Comparison of ENCODE assay signal across 13 mouse cellular contexts in genomic region chr6:146632403-146632802, GRCm38 (mm10). TPM values are rescaled to one million over a fixed set of nuclear protein-coding genes. Genes with fewer than 3 reads are reported as not detected.
DNase-seq lines count a peak whose midpoint lies in the region; ATAC-seq and TF ChIP-seq lines count a peak whose summit lies in the region.
"Had no signal": no experiment of that assay in that cellular context is flagged by ENCODE, and none has a peak within 500 bp of the region (broad histone marks: within the 10 kb centered on the region; RNA-seq: fewer than 3 reads in every experiment).

No protein-coding gene starts in this region.

- DNase-seq in heart, postnatal 10 days, result no peak
- DNase-seq in liver, adult 2 months (ENCODE audit: extremely low read depth, low read depth, low spot score), result peak; percentile 23
- no peak for DNase-seq in liver
- DNase-seq: adrenal gland, adult 8-10 months; spleen, adult 18-20 months had no signal

- ATAC-seq in heart, embryonic 11.5 days (replicated peaks; ENCODE audit: insufficient number of reproducible peaks, low FRiP score, low TSS enrichment), result no peak
- ATAC-seq in limb, embryonic 13.5 days (ENCODE audit: low FRiP score, low read depth), result no peak
- no peak for ATAC-seq in stomach, embryonic 15.5 days (ENCODE audit: insufficient read depth, low FRiP score, low read depth)
- ATAC-seq in intestine, postnatal 0 days, result no peak
- ATAC-seq: forebrain, embryonic 13.5 days had no signal

- 69% methylated on average over 9 of the region's 9 CpGs for WGBS in heart, embryonic 11.5 days (ENCODE audit: insufficient replicate concordance)
- WGBS in liver, adult 2 months, result 92% methylated on average over 9 of the region's 9 CpGs
- WGBS in limb, embryonic 13.5 days, result 67% methylated on average over 9 of the region's 9 CpGs
- 61% methylated on average over 9 of the region's 9 CpGs for WGBS in stomach, embryonic 15.5 days
- 79% methylated on average over 9 of the region's 9 CpGs for WGBS in intestine, postnatal 0 days

- TF ChIP-seq CTCF in liver, adult 2 months (IDR thresholded peaks at IDR 0.05; ENCODE audit: low read depth, low read length), result no peak
- TF ChIP-seq CTCF in intestine, postnatal 0 days (IDR thresholded peaks at IDR 0.05; ENCODE audit: low read depth), result no peak

- TF ChIP-seq POLR2A in liver, adult 2 months (IDR thresholded peaks at IDR 0.05; ENCODE audit: extremely low read depth, insufficient read depth, low read length), result no peak

- H3K79me2 ChIP-seq in liver, adult 2 months (ENCODE audit: control insufficient read depth, insufficient read depth, low read length), result peaks cover 12% of the 10 kb centered on the region; the same call in 1 of the 2 replicates

- peaks cover 21% of the 10 kb centered on the region for H3K4me1 ChIP-seq in heart, embryonic 11.5 days (ENCODE audit: control insufficient read depth, insufficient read depth, low read length)
- H3K4me1 ChIP-seq in liver, adult 2 months (ENCODE audit: control insufficient read depth, insufficient read depth, low read length), result peaks cover 22% of the 10 kb centered on the region
- H3K4me1 ChIP-seq in limb, embryonic 13.5 days, result peaks cover 22% of the 10 kb centered on the region
- peaks cover 7% of the 10 kb centered on the region for H3K4me1 ChIP-seq in stomach, embryonic 15.5 days
- peaks cover 3% of the 10 kb centered on the region for H3K4me1 ChIP-seq in intestine, postnatal 0 days (replicated peaks; ENCODE audit: control insufficient read depth, insufficient read depth, low read length)

- H3K27ac ChIP-seq in heart, embryonic 11.5 days (ENCODE audit: low read depth, low read length), result no peak overlapping the region
- 0 out of 2 replicates have a peak overlapping the region, but pooled peaks have one; percentile 8 for H3K27ac ChIP-seq in liver, adult 2 months (replicated peaks; ENCODE audit: insufficient read depth, low read depth, low read length)
- H3K27ac ChIP-seq in limb, embryonic 13.5 days, result no peak overlapping the region
- H3K27ac ChIP-seq in stomach, embryonic 15.5 days, result no peak overlapping the region
- H3K27ac ChIP-seq in intestine, postnatal 0 days (ENCODE audit: low read depth, low read length), result no peak overlapping the region
- H3K27ac ChIP-seq: embryonic facial prominence, embryonic 15.5 days; forebrain, embryonic 13.5 days; hindbrain, embryonic 15.5 days; limb, embryonic 12.5 days had no signal

- H3K4me3 ChIP-seq in heart, embryonic 11.5 days (ENCODE audit: low read depth, low read length), result no peak overlapping the region
- no peak overlapping the region for H3K4me3 ChIP-seq in liver, adult 2 months (ENCODE audit: insufficient read depth, low read depth, low read length)
- H3K4me3 ChIP-seq in limb, embryonic 13.5 days, result no peak overlapping the region
- H3K4me3 ChIP-seq in stomach, embryonic 15.5 days (replicated peaks), result no peak overlapping the region
- H3K4me3 ChIP-seq in intestine, postnatal 0 days (ENCODE audit: low read depth, low read length), result no peak overlapping the region

- no peaks in the 10 kb centered on the region for H3K36me3 ChIP-seq in heart, embryonic 11.5 days (ENCODE audit: control insufficient read depth, insufficient read depth, low read length)
- no peaks in the 10 kb centered on the region for H3K36me3 ChIP-seq in liver, adult 2 months (ENCODE audit: control insufficient read depth, insufficient read depth, low read length)
- no peaks in the 10 kb centered on the region for H3K36me3 ChIP-seq in limb, embryonic 13.5 days
- no peaks in the 10 kb centered on the region for H3K36me3 ChIP-seq in stomach, embryonic 15.5 days
- H3K36me3 ChIP-seq in intestine, postnatal 0 days (ENCODE audit: control insufficient read depth, insufficient read depth), result no peaks in the 10 kb centered on the region; the same call in 1 of the 2 replicates
- H3K36me3 ChIP-seq: embryonic facial prominence, embryonic 15.5 days; hindbrain, embryonic 15.5 days; limb, embryonic 12.5 days had no signal

- intact Hi-C loops in heart, postnatal 10 days (cut with DNase I), result loop anchor here (2.0 kb wide), 1 partner anchor 54 kb away; no protein-coding TSS in a partner anchor

- peak overlapping the region; percentile 78; the same call in 1 of the 2 replicates for H3K4me2 ChIP-seq in heart, embryonic 11.5 days
- H3K4me2 ChIP-seq in limb, embryonic 13.5 days (replicated peaks), result 0 out of 2 replicates have a peak overlapping the region, but pooled peaks have one; percentile 71
- H3K4me2 ChIP-seq in stomach, embryonic 15.5 days, result peak overlapping the region; percentile 81; the same call in 1 of the 2 replicates
- no peak overlapping the region for H3K4me2 ChIP-seq in intestine, postnatal 0 days (replicated peaks; ENCODE audit: low read depth)

- no peaks in the 10 kb centered on the region for H3K9me3 ChIP-seq in heart, embryonic 11.5 days (replicated peaks; ENCODE audit: control insufficient read depth, low read length)
- no peaks in the 10 kb centered on the region for H3K9me3 ChIP-seq in limb, embryonic 13.5 days
- no peaks in the 10 kb centered on the region for H3K9me3 ChIP-seq in stomach, embryonic 15.5 days
- no peaks in the 10 kb centered on the region for H3K9me3 ChIP-seq in intestine, postnatal 0 days (ENCODE audit: control insufficient read depth)
- H3K9me3 ChIP-seq: embryonic facial prominence, embryonic 15.5 days; forebrain, embryonic 13.5 days; hindbrain, embryonic 15.5 days; limb, embryonic 12.5 days had no signal

- H3K9ac ChIP-seq in heart, embryonic 11.5 days (ENCODE audit: low read depth, low read length), result no peak overlapping the region
- H3K9ac ChIP-seq in liver, adult 2 months (ENCODE audit: low read depth, low read length), result no peak overlapping the region
- peak overlapping the region; percentile 88; the same call in 1 of the 2 replicates for H3K9ac ChIP-seq in limb, embryonic 13.5 days
- no peak overlapping the region for H3K9ac ChIP-seq in stomach, embryonic 15.5 days
- H3K9ac ChIP-seq in intestine, postnatal 0 days (ENCODE audit: low read depth, low read length), result no peak overlapping the region
- H3K9ac ChIP-seq: embryonic facial prominence, embryonic 15.5 days; hindbrain, embryonic 15.5 days had no signal

- H3K27me3 ChIP-seq in heart, embryonic 11.5 days (ENCODE audit: control insufficient read depth, insufficient read depth, low read length), result no peaks in the 10 kb centered on the region
- no peaks in the 10 kb centered on the region for H3K27me3 ChIP-seq in liver, adult 2 months (ENCODE audit: control insufficient read depth, insufficient read depth, low read length)
- H3K27me3 ChIP-seq in limb, embryonic 13.5 days, result no peaks in the 10 kb centered on the region
- no peaks in the 10 kb centered on the region for H3K27me3 ChIP-seq in stomach, embryonic 15.5 days (replicated peaks)
- no peaks in the 10 kb centered on the region for H3K27me3 ChIP-seq in intestine, postnatal 0 days (replicated peaks; ENCODE audit: control insufficient read depth, insufficient read depth, low read length)
- H3K27me3 ChIP-seq: embryonic facial prominence, embryonic 15.5 days; forebrain, embryonic 13.5 days; hindbrain, embryonic 15.5 days; limb, embryonic 12.5 days had no signal

RNA-seq across cellular contexts. Expression of gene Med21, which starts 9.9 kb away (rescaled TPM):
- 129 and 133 TPM in 2 replicates for polyA plus RNA-seq in heart, embryonic 11.5 days (2014; fragmentation: Nextera tagmentation; extraction: Ambion mirVana)
- total RNA-seq in heart, postnatal 10 days (2021), result 10 to 100 TPM; 53.8 to 59.7 TPM
- total RNA-seq in liver, adult 2 months (2014; rRNA removed), result 42.9 and 56.4 TPM in 2 replicates
- polyA plus RNA-seq in liver, adult 2 months (2012; rRNA removed), result 20.9 and 35.0 TPM in 2 replicates
- 160 and 165 TPM in 2 replicates for polyA plus RNA-seq in limb, embryonic 13.5 days (2015; fragmentation: Nextera tagmentation; extraction: Ambion mirVana)
- 133 and 140 TPM in 2 replicates for polyA plus RNA-seq in stomach, embryonic 15.5 days (2015; fragmentation: Nextera tagmentation; extraction: Ambion mirVana)
- 87.5 and 87.6 TPM in 2 replicates for polyA plus RNA-seq in intestine, postnatal 0 days (2015; fragmentation: Nextera tagmentation; extraction: Ambion mirVana)

RNA-seq across cellular contexts. Expression of gene Tm7sf3, which starts 10.2 kb away (rescaled TPM):
- 39.9 and 48.3 TPM in 2 replicates for polyA plus RNA-seq in heart, embryonic 11.5 days (2014; fragmentation: Nextera tagmentation; extraction: Ambion mirVana)
- total RNA-seq in heart, postnatal 10 days (2021), result 10 to 100 TPM; 23.4 to 27.1 TPM
- 48.5 and 54.2 TPM in 2 replicates for total RNA-seq in liver, adult 2 months (2014; rRNA removed)
- polyA plus RNA-seq in liver, adult 2 months (2012; rRNA removed), result 21.8 and 26.2 TPM in 2 replicates
- polyA plus RNA-seq in limb, embryonic 13.5 days (2015; fragmentation: Nextera tagmentation; extraction: Ambion mirVana), result 38.3 and 39.2 TPM in 2 replicates
- 31.7 and 36.1 TPM in 2 replicates for polyA plus RNA-seq in stomach, embryonic 15.5 days (2015; fragmentation: Nextera tagmentation; extraction: Ambion mirVana)
- polyA plus RNA-seq in intestine, postnatal 0 days (2015; fragmentation: Nextera tagmentation; extraction: Ambion mirVana), result 58.7 and 61.9 TPM in 2 replicates

RNA-seq across cellular contexts. Expression of gene Ints13, which starts 54.8 kb away (rescaled TPM):
- 51.8 and 56.3 TPM in 2 replicates for polyA plus RNA-seq in heart, embryonic 11.5 days (2014; fragmentation: Nextera tagmentation; extraction: Ambion mirVana)
- 10 to 100 TPM; 22.7 to 27.6 TPM for total RNA-seq in heart, postnatal 10 days (2021)
- 23.0 and 26.2 TPM in 2 replicates for total RNA-seq in liver, adult 2 months (2014; rRNA removed)
- 5.6 TPM in 2 replicates for polyA plus RNA-seq in liver, adult 2 months (2012; rRNA removed)
- 69.8 and 78.4 TPM in 2 replicates for polyA plus RNA-seq in limb, embryonic 13.5 days (2015; fragmentation: Nextera tagmentation; extraction: Ambion mirVana)
- polyA plus RNA-seq in stomach, embryonic 15.5 days (2015; fragmentation: Nextera tagmentation; extraction: Ambion mirVana), result 53.8 and 64.5 TPM in 2 replicates
- polyA plus RNA-seq in intestine, postnatal 0 days (2015; fragmentation: Nextera tagmentation; extraction: Ambion mirVana), result 15.7 and 16.1 TPM in 2 replicates

RNA-seq across cellular contexts. Expression of gene Fgfr1op2, which starts 55.4 kb away (rescaled TPM):
- polyA plus RNA-seq in heart, embryonic 11.5 days (2014; fragmentation: Nextera tagmentation; extraction: Ambion mirVana), result 92.8 and 93.4 TPM in 2 replicates
- 10 to 100 TPM; 61.6 to 65.4 TPM for total RNA-seq in heart, postnatal 10 days (2021)
- 38.3 and 46.0 TPM in 2 replicates for total RNA-seq in liver, adult 2 months (2014; rRNA removed)
- polyA plus RNA-seq in liver, adult 2 months (2012; rRNA removed), result 30.9 and 33.5 TPM in 2 replicates
- polyA plus RNA-seq in limb, embryonic 13.5 days (2015; fragmentation: Nextera tagmentation; extraction: Ambion mirVana), result 93.5 and 100 TPM in 2 replicates
- polyA plus RNA-seq in stomach, embryonic 15.5 days (2015; fragmentation: Nextera tagmentation; extraction: Ambion mirVana), result 98.5 and 101 TPM in 2 replicates
- polyA plus RNA-seq in intestine, postnatal 0 days (2015; fragmentation: Nextera tagmentation; extraction: Ambion mirVana), result 75.1 and 78.8 TPM in 2 replicates
